In the genomic region with DNA sequence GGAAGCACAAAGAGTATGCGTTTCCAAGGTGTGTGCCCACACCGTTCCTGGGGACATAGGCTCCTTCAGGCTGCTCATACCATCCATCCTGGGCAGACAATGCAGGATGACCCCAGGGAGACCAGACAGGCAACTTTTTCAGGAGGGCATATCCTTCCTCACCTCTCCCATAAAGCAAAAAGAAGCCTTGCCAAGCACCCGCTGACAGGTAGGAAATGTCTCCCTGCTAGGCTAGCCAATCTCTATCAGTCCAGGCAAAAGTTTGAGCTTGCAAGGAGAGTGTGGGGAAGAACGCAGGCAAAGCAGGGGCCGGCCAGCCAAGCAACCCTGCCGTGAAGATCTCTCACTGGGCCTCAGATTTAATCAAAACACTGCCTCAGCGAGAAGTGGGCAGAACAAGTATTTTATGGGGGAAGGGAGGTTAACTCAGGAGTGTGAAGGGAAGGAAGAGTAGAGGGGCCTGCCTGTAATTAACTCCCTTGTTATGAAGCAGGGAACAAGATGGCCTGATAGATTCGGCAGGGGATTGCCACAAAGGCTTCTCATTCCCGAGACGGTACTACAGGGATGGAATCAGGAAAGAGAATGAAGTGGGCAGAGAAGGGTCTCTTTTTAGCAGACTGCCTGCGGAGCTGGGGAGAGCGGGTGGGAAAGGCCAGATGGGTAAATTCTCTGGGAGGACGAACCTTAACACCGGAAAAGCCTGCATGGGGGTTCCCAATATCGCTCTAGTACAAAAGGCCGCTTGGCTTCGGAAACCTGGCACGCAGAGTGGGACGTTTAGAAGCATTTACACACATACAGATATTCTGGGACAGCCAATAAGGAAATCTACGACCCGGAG, we compare ENCODE assay signal across 8 mouse cellular contexts. TPM values are rescaled to one million over a fixed set of nuclear protein-coding genes. Genes with fewer than 3 reads are reported as not detected.
A peak's percentile ranks its signal among the peaks of the same experiment; 100 is the strongest.
DNase-seq lines count a peak whose midpoint lies in the region; ATAC-seq and TF ChIP-seq lines count a peak whose summit lies in the region.

No protein-coding gene starts in this region.

- no peak for TF ChIP-seq CTCF in C2C12 (IDR thresholded peaks at IDR 0.05; ENCODE audit: control insufficient read depth, insufficient read depth, insufficient read length)
- TF ChIP-seq CTCF in bone marrow macrophage, adult 2 months (IDR thresholded peaks at IDR 0.05; ENCODE audit: low read depth, low read length): no peak

- peaks cover 70% of the 10 kb centered on the region for H3K79me2 ChIP-seq in C2C12 (ENCODE audit: control insufficient read depth, insufficient read depth)

- H3ac ChIP-seq in C2C12 (ENCODE audit: control insufficient read depth, insufficient read length, low read depth): peak overlapping the region; percentile 82

- peaks cover 41% of the 10 kb centered on the region for H3K4me1 ChIP-seq in bone marrow macrophage, adult 2 months (ENCODE audit: control insufficient read depth, insufficient read depth, low read length)
- H3K4me1 ChIP-seq in hindbrain, embryonic 12.5 days: peaks cover 38% of the 10 kb centered on the region
- peaks cover 78% of the 10 kb centered on the region for H3K4me1 ChIP-seq in liver, embryonic 12.5 days

- H3K9ac ChIP-seq in hindbrain, embryonic 12.5 days: peak overlapping the region; percentile 85
- H3K9ac ChIP-seq in liver, embryonic 12.5 days: peak overlapping the region; percentile 92

- H3K4me3 ChIP-seq in C2C12 (ENCODE audit: insufficient read depth, poor library complexity, severe bottlenecking): peak overlapping the region; percentile 82
- H3K4me3 ChIP-seq in bone marrow macrophage, adult 2 months (ENCODE audit: insufficient read depth, low read length): peak overlapping the region; percentile 76
- H3K4me3 ChIP-seq in hindbrain, embryonic 12.5 days: peak overlapping the region; percentile 73
- H3K4me3 ChIP-seq in liver, embryonic 12.5 days: peak overlapping the region; percentile 77

- H3K9me3 ChIP-seq in hindbrain, embryonic 12.5 days (replicated peaks): no peaks in the 10 kb centered on the region
- H3K9me3 ChIP-seq in liver, embryonic 12.5 days (replicated peaks): no peaks in the 10 kb centered on the region

- peak overlapping the region; percentile 92 for H3K4me2 ChIP-seq in hindbrain, embryonic 12.5 days (replicated peaks)
- H3K4me2 ChIP-seq in liver, embryonic 12.5 days: peak overlapping the region; percentile 95

- H3K27ac ChIP-seq in bone marrow macrophage, adult 2 months (ENCODE audit: insufficient read depth, low read depth, low read length): no peak overlapping the region
- 0 out of 2 replicates have a peak overlapping the region, but pooled peaks have one; percentile 9 for H3K27ac ChIP-seq in hindbrain, embryonic 12.5 days
- peak overlapping the region; percentile 88 for H3K27ac ChIP-seq in liver, embryonic 12.5 days

- peaks cover 58% of the 10 kb centered on the region for H3K79me3 ChIP-seq in C2C12 (ENCODE audit: low read depth)

- 2% methylated on average over 21 of the region's 21 CpGs for WGBS in hindbrain, embryonic 12.5 days
- WGBS in liver, embryonic 12.5 days (ENCODE audit: insufficient replicate concordance): 10% methylated on average over 21 of the region's 21 CpGs

- DNase-seq in right cerebral cortex, postnatal 10 days (ENCODE audit: low spot score in 2 of 2): no peak
- DNase-seq in ovary, adult 18-20 months (ENCODE audit: low spot score): no peak
- no peak for DNase-seq in layer of hippocampus, postnatal 14 days (ENCODE audit: low spot score in 2 of 2)

- ATAC-seq in hindbrain, embryonic 12.5 days (ENCODE audit: low FRiP score): no peak
- ATAC-seq in liver, embryonic 12.5 days: no peak
- no peak for ATAC-seq in megakaryocyte-erythroid progenitor cell, adult 5-6 weeks (replicated peaks; ENCODE audit: low FRiP score, low TSS enrichment, poor library complexity, severe bottlenecking)

- H3K27me3 ChIP-seq in C2C12 (ENCODE audit: control insufficient read depth, insufficient read depth, insufficient read length): no peaks in the 10 kb centered on the region
- peaks cover 7% of the 10 kb centered on the region for H3K27me3 ChIP-seq in hindbrain, embryonic 12.5 days
- H3K27me3 ChIP-seq in liver, embryonic 12.5 days (replicated peaks): peaks cover 8% of the 10 kb centered on the region; the same call in 1 of the 2 replicates

- TF ChIP-seq POLR2A in bone marrow macrophage, adult 2 months (IDR thresholded peaks at IDR 0.05; ENCODE audit: borderline replicate concordance, low read depth, low read length): no peak

- peaks cover 21% of the 10 kb centered on the region for H3K36me3 ChIP-seq in C2C12 (ENCODE audit: control insufficient read depth, insufficient read depth)
- H3K36me3 ChIP-seq in hindbrain, embryonic 12.5 days: no peaks in the 10 kb centered on the region
- peaks cover 40% of the 10 kb centered on the region for H3K36me3 ChIP-seq in liver, embryonic 12.5 days

TF ChIP-seq in C2C12, 6 proteins besides CTCF, POLR2A, EP300 and RAD21:
- no peak for TF ChIP-seq MAX (IDR thresholded peaks at IDR 0.05)
- TF ChIP-seq MYOD1 (IDR thresholded peaks at IDR 0.05; ENCODE audit: control insufficient read depth, insufficient read length, low read depth): no peak
- no peak for TF ChIP-seq MYOG (IDR thresholded peaks at IDR 0.05; ENCODE audit: control insufficient read depth, extremely low read depth, insufficient read length)
- TF ChIP-seq CEBPB (IDR thresholded peaks at IDR 0.05; ENCODE audit: low read depth): no peak
- TF ChIP-seq FOSL1 (IDR thresholded peaks at IDR 0.05; ENCODE audit: insufficient read depth, low read length, poor library complexity, severe bottlenecking): no peak
- TF ChIP-seq USF1 (IDR thresholded peaks at IDR 0.05; ENCODE audit: low read depth): no peak

RNA-seq across cellular contexts. Expression of gene Shb, which starts 3.7 kb away (rescaled TPM):
- polyA plus RNA-seq in C2C12 (2012; fragmentation: generic; extraction: Trizol): 35.1 TPM
- polyA plus RNA-seq in bone marrow macrophage, adult 2 months (2012; ENCODE audit: insufficient read depth, insufficient read length, missing spikeins): 9.8 and 14.8 TPM in 2 replicates
- 10.0 and 10.1 TPM in 2 replicates for polyA plus RNA-seq in hindbrain, embryonic 12.5 days (2016; fragmentation: Nextera tagmentation; extraction: Ambion mirVana)
- polyA plus RNA-seq in liver, embryonic 12.5 days (2016; fragmentation: Nextera tagmentation; extraction: Ambion mirVana): 8.7 and 9.9 TPM in 2 replicates
- total RNA-seq in megakaryocyte-erythroid progenitor cell, adult 5-6 weeks (2014; fragmentation: Nextera tagmentation): 3.3 and 7.8 TPM in 2 replicates
- total RNA-seq in megakaryocyte-erythroid progenitor cell, adult 5-6 weeks (2017): 0.50 and 8.9 TPM in 2 replicates
- 10 to 100 TPM; 21.5 to 24.9 TPM for total RNA-seq in layer of hippocampus, postnatal 14 days (2021)
